Mouse (Mus musculus) urinary bladder, postnatal 4 days (tissue): ENCODE results near the gene Gm21976.

Source experiments
- DNase-seq, 2 experiments: peaks; one replicate each; pipeline ENCODE4 v3.0.0; 2021 to 2022; ENCODE audit warnings: low spot score in 2 of 2

Gene Gm21976

DNA sequence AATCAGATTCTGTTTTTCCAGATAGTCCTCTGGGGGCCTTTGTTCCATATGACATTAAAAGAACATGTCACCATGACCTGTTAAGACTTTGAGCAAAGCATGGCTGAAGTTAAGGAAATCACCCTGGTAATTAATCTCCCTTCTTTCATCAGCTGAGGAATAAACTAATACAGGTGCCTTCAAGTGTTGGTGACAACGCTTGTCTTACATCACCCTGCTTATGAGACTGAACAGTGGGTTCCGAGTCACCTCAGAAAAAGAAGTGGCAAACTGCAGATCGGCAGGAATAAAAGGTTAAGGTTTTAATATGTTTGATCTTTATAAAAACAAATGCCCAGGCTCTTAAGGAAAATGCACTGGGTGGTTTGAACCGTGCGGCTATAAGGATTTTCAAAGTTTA lies at the start of gene Gm21976:
Gene Gm21976 (plus strand): TSS at position 202 of the 400 bp plus-strand sequence.
- DNase-seq, result no peak

DNA sequence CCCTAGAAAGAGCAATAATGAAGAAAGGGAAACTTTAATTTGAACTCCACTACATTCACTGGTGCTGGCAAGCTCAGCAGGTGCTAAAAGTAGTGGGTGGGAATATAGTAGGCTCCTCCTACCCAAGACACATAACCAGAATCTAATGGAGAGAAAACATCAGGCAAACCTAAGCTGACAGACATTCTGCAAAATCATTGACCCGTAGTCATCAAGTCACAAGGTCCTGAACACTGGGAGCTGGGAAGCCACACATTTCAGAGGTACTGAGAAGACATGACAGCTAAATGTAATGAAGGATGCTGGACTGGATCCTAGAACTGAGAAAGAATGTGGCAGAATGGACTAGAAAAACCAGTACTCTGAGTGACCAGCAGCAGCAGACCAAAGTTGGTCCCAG lies 49.2 kb upstream of the Gm21976 start:
- no peak for DNase-seq

- no peak for DNase-seq
Observed at GRCm38 (mm10) chr13:98235451-98235850, 44.2 kb upstream of the Gm21976 start.

DNA sequence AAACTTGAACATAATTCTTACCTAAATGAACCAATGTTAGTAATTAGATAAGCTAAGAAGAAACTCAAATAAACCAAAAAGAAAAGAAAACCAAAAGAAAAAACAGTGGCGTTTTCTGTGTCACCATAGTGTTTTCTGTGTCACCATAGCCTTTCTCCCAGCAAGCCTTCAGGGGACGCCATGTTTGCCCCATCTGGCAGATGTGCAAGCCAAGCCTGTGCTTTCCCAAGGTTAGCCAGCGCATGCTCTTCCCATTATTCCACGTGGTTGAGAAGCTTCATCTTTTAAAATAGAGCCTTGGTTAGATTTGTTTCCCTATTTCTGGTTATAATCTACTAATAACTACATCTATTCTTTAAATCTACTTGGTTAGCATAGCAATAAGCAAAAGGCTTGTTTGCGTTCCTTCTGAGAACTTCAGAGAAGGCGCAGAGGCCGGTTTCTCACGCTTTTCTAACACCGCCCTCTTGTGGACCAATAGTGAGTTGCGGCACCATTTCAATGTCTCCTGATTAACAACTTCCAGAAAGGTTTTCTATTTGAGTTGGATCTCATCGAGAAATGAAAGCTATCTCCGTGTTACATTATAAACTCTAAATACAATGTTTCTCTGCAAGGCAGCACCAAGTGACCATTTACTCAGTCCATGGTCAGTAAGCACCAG lies 39.6 kb upstream of the Gm21976 start:
- DNase-seq, result peak; percentile 40 to 72

- no peak for DNase-seq
Observed at GRCm38 (mm10) chr13:98241531-98242282, 38.0 kb upstream of the Gm21976 start.

DNA sequence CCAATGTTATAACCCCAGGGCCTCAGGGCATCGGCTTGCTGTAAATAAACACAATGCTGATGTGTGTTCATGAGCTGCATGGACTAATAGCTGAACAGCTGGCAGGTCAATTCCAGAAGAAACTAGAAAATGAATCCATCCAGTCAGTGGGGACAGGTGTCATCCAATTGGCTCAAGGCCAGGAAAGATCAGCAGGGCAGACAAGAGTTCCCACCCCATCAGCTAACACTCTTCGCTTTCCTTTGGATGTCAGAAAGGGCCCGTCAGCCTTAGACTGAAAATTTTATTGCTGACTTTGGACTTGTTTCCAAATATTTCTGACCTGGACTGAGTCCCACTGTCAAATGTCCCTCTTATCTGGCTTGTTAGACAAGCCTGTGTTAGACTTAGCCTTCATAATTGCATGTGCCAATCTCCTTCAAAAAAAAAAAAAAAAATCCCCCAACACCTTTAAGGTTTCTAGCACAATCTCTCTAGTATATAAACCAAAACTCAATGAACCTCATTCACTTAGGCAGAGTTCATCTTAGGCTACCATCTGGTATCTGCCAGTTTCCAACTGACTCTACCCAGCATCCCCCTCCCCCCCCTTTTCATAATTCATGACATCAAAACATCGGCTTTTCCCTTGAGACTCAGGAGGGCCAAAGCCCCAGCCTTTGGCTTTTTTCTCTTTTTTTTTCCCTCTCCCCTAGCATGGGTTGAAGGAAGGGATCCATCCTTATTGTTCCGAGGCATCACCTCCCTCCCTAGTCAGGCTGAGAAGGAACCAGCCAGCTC lies 34.9 kb upstream of the Gm21976 start:
- no peak for DNase-seq

DNA sequence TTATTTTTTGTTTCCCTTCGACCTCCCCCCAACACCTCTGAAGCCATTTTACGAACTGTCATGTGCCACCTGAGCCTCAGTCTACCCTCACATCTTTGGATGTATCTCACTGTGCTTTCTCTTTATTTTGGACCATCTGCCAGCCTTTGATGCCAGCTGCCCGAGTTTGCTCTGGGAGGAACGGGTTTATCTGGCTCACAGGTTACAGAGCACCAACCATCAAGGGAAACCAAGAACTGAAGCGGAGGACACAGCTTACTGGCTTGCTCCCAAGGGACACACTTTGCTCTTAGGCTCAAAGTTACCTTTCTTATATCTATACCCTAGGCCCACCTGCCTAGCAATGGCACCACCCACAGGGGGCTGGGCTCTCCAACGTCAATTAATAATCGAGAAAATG lies 34.3 kb upstream of the Gm21976 start:
- DNase-seq, result no peak

GRCm38 (mm10) chr13:98249594-98249993 lies 30.1 kb upstream of the Gm21976 start:
- DNase-seq, result no peak

DNA sequence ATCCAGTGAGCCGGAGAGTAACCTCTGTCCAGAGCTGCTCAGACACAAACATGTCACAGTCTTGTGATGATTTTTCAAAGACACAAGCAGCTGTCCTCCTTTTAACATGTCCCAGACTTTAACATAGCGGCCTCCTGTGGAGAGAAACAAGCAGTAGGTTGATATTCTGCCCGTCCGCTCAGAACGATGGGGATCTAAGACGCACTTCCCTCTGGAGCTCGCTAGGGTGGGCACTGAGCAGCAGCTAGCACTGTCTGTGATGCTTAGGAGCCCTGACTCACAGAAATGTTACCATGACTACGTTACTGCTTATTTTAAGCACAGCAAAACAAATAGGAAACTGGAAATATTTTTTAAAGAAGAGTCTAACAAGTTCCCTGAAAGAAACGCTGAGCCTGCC lies 24.8 kb upstream of the Gm21976 start:
- DNase-seq, result no peak

- DNase-seq, result peak; percentile 96 to 98
Observed at GRCm38 (mm10) chr13:98262636-98263457, 16.8 kb upstream of the Gm21976 start, which contains the start of the genes Utp15 and Ankra2. TSS of gene Utp15 (minus strand) at chr13:98263041. TSS of gene Ankra2 (plus strand) at chr13:98263074.

GRCm38 (mm10) chr13:98263458-98263987 lies 16.2 kb upstream of the Gm21976 start:
- no peak for DNase-seq

DNA sequence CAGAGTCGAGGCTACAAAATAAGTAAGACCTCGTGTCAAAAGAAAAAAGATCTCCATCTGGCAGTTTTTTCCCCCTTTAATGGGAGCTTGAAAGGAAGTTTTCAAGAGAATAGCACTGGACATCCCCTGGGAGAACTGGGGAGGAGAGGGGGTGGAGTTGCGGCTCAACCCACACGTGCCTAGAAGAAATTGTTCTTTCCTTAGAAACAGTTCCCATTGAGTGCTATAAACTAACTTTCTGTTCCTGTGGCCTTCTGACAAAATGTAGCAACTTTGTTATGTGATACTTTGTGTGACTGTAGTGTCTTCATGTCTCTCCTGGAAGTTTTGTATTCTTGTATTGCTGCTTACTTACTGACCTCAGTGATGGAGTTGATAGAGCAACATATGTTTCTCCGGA lies 15.6 kb upstream of the Gm21976 start:
- DNase-seq, result no peak

- no peak for DNase-seq
Observed at GRCm38 (mm10) chr13:98274023-98274422, 5.7 kb upstream of the Gm21976 start.

- no peak for DNase-seq
Observed at GRCm38 (mm10) chr13:98275646-98276045, 4.0 kb upstream of the Gm21976 start.

DNA sequence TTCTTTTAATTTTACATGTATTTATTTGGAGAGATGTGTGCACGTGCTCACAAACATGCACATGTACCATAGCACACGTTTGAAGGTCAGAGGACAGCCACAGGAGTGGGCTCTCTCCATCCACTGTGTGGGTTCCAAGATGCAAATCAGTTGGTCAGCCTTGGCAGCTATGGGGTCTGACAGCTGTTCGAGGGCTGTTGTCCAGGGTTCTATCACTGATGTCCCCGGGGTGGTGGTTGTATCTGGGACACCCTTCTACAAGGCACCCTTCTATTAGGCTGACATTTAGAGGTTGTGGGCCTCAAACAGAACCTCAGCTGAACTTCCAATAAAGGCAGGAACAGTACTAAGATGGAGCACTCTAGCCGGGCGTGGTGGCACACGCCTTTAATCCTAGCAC lies 3.4 kb upstream of the Gm21976 start:
- DNase-seq, result no peak

DNA sequence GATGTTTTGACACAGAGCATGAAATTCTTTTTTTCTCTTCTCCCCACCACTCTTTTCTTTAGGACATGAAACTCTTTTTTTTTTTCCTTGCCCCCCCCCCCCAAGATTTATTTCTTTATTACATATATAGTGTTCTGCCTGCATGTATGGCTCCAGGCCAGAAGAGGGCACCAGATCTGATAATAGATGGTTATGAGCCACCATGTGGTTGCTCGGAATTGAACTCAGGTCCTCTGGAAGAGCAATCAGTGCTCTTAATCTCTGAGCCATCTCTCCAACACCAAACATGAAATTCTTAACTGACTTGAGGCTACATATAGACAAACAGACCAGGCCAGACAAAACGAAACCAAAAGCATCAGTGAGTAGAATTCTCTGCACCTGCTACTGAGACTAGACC lies 2.2 kb upstream of the Gm21976 start:
- DNase-seq, result no peak

DNA sequence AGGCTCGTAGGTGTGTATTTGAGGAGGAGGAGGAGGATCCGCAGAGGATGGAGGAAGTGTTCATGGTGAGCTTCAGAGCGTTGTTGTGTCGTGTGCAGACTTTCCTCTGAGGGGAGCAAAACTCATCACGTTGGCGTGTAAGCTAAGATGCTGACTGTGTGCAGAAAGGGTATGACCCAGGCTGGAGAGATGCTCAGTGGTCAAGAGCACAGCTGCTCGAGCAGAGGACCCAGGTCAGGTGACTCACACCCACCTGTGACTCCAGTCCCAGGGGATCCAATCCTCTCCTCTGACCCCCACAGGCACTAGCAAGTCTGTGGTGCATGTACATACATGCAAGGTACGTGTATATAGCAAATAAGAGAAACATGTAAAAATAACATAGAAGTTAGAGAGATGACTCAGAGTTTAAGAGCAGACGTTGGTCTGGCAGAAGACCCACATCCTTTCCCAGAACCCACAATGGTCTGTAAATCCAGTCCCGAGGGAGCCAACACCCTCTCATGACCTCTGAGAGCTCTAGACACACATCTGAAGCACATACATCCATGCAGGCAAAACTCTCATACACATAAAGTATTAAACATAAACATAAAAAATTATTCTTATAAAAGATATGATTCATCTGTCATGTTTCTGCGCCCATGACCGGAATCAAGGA lies 1.4 kb downstream of the Gm21976 start:
- no peak for DNase-seq

DNA sequence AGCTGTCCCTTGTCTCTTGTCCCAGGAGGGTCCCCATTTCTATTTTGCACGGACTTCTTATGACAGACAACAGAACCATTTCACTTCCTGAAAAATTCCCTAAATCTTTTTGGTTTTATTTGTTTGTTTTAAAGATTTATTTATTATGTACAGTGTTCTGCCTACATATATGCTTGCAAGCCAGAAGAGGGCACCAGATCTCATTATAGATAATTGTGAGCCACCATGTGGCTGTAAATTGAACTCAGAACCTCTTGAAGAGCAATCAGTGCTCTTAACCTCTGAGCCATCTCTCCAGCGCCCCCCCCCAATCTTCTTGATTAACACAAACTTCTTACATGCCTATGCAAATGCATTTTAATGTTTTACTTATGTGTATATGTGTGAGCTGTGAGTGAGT lies 11.0 kb downstream of the Gm21976 start:
- no peak for DNase-seq

- no peak for DNase-seq
Observed at GRCm38 (mm10) chr13:98291712-98292111, 12.0 kb downstream of the Gm21976 start.

- no peak for DNase-seq
Observed at GRCm38 (mm10) chr13:98296072-98296471, 16.4 kb downstream of the Gm21976 start.
